Mouse (Mus musculus): Measurements from ENCODE around the gene Gm20388.

- TF ChIP-seq POLR2A (IDR thresholded peaks at IDR 0.05; ENCODE audit: low read depth, low read length) (no peak), CTCF (conservative IDR thresholded peaks at IDR 0.05; ENCODE audit: insufficient read depth, insufficient read length, low read depth, low read length) (no peak)
Observed at GRCm38 (mm10) chr8:121623043-121623442, 1712.4 kb downstream of the Gm20388 start.

Measured in kidney, adult 2 months (tissue).